Mouse (Mus musculus) cortical plate, adult 2 months (tissue): ENCODE measurements around the gene Gm42517.

ENCODE experiments used
- CTCF ChIP-seq: fragments of 200-500 bp; IDR thresholded peaks from 2 replicates; pipeline ENCODE4 v1.5.1; 2011; ENCODE audit warnings: mild to moderate bottlenecking, control low read depth, low read length; ENCODE audit not compliant: insufficient read depth; ENCODE audit errors: extremely low read depth
- POLR2A ChIP-seq: fragments of 200-500 bp; IDR thresholded peaks from 2 replicates; pipeline ENCODE4 v1.6.1; 2011; ENCODE audit warnings: mild to moderate bottlenecking, low read length, control low read depth; ENCODE audit not compliant: insufficient read depth; ENCODE audit errors: extremely low read depth

DNA sequence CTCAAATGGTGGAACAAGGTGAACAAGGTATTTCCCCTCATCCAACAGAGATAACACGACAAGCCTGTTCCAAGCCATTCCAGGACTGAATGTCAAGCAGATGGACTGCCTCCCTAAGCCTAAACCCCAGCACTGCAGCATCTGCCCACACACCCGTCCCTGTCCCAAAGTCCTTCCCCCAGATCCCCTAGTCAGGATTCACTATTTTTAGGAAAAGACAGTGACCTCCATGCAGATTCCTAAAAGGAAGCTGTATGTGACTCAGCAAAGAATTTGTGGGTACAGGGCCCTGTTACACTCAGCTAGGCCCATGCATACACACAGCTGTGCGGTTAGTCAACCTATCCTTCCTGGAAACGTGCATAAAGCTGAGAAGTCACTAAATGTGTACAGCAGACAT is 18.7 kb upstream of the Gm42517 start:
- no peak for TF ChIP-seq CTCF
- no peak for TF ChIP-seq POLR2A
